Mouse (Mus musculus): Measurements from ENCODE around the gene Npy4r.

- TF ChIP-seq POLR2A (IDR thresholded peaks at IDR 0.05; ENCODE audit: insufficient read depth, low read depth, low read length) (no peak), CTCF (IDR thresholded peaks at IDR 0.05) (no peak)
Observed at GRCm38 (mm10) chr14:34142915-34143314, 9.4 kb downstream of the Npy4r start.
